Mouse (Mus musculus) monocyte, adult 2 months (primary cell): Measurements from ENCODE around the gene Plcxd2.

Experiments used
- DNase-seq, 2 experiments: peaks; one replicate each; pipeline ENCODE4 v3.0.0; 2022; ENCODE audit warnings: low spot score in 2 of 2, low read depth in 1 of 2

Plcxd2 gene

GRCm38 (mm10) chr16:45942169-45942891 lies 67.7 kb downstream of the Plcxd2 start:
- no peak for DNase-seq

GRCm38 (mm10) chr16:45940701-45941100 lies 69.3 kb downstream of the Plcxd2 start:
- DNase-seq, result no peak

DNA sequence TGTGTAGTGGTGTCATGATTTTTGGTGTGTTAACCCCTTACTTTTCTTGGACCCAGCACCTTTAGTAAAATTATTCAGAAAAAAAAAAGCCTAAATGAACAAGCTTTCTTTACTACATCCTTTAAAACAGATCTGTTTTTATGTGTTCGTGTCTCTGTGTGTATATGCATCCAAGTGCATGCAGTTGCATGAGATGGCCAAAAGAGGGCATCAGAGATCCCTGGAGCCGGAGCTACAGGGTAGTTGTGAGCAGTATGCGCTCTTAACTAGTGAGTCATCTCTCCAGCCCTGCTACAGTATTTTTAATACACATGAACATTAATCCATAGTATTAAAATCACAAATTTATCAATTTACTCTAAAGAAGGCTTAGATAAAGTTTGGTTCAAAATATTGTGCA lies 70.6 kb downstream of the Plcxd2 start:
- no peak for DNase-seq

GRCm38 (mm10) chr16:45937381-45937780 lies 72.6 kb downstream of the Plcxd2 start:
- DNase-seq, result no peak

DNA sequence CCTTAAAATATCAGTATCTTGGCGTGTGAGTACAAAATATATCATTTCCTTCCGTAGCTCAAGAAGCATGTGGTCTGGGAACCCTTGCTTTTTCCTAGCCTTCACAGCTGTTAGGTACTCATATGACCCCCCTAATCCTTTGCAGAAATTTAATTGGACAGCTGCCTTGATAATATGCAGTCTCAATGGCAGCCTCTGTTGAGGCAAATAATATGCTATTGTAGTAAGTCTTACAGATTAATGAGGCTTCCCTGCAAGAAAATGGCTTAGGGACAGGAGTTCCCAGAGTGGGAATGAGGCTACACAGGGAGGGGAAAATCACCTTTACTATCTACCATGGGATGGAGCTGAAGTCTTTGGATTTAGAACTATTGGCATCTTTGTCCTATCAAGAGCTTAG lies 73.5 kb downstream of the Plcxd2 start:
- no peak for DNase-seq

DNA sequence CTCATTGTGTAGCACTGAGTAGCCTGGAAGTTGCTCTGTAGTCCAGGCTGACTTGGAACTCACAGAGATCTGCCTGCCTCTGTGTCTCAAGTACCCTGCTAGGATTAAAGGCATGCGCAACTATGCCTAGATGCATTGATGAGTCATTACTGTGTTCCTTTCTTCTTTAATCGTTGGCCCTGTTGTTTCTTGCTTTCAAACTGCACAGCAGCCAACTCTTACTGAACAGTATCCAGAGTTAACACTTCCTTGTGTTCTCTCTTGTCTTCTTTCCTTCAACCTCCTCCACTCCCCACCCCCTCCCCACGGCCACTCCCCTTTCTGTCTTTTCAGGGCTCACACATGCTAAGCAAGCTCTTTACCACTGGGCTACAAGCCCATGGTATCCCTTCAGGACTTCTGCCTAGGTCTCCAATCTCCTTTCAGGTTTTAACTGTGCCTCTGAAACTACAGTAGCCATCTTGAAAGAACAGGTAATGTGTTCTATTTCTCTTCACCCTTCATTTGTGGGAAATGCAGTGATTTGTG lies 74.0 kb downstream of the Plcxd2 start:
- no peak for DNase-seq

DNA sequence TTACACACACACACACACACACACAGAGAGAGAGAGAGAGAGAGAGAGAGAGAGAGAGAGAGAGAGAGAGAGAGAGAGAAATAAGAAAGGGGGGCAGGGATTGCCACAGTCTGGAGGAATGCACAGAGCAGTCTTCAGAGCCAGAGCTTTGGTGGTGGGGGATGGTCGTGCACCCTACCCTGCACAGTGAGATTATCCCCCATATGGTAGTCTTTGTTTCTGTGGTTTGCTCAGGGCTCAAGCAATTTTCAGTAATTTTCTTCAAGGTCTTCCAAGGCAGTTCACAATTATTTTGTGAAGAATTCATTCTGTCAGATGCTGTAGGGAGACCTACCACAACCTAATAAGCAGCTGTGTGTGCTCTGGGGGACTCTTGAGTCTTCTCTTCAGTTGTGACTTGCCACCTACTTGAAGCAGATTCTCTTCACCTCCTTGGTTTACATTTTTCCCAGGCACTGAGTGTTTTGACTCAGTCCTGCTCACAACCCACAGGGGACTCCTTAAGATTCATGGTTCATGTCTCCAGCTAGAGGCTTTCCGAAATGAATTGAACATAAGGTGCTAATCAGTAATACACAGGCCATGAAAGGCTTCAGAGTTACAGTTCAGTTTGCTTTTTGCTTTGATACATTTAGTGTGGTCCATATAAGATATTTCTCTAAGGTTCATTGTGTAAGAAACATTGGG lies 75.2 kb downstream of the Plcxd2 start:
- no peak for DNase-seq

DNA sequence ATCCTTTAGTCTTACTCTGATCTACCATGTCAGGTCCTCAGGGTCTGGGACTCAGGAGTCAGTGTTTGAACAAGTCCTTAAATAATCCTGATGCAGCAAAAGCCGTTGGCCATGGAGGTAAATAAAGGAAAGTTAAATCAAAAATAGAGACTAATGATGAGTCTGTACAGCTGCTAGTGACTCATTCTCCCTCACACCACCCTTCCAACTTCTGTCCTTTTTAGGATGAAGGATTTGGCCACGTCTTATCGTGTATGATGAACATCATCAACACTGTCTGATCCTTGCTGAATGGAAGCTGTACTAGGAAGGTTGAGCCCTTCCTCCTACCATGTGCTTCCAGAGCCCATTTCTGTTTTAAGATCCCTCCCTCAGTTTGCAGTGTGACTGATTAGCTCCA lies 79.7 kb downstream of the Plcxd2 start:
- no peak for DNase-seq

DNA sequence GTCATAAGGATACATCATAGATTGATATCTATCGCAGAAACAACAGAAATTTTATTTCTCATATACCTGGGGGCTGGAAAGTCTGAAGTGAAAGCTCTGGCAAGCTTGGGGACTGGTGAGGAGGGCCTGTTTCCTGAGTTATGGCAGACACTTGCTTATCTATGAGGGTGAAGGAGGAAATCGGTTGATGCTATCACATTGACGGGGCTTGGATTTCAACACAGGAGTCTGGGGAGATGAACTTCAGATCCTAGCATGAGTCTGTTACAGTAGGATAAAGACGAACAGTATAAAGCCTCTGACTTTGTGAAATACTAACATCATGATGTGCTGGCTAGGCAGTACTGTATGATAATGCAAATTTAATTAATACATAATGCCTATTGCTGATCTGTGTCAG lies 81.9 kb downstream of the Plcxd2 start:
- no peak for DNase-seq

DNA sequence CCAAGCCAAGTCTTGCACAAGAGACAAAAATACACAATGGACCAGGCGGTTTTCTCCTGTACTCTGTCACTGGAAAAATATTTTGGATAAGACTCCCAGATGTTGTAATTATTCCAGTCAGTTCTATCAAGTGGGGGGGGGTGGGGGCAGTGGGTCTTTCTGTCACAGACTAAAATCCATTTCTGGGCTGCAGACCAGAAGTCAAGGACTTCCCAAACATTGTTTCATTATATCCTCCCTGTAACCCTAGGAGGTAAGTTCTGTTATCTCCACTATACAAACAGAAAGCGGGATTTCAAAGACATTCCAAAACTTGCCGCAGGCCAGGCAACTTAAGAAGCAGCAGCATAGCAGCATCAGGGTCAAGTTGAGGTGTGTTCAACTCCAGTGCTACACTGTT lies 82.4 kb downstream of the Plcxd2 start:
- DNase-seq, result no peak

DNA sequence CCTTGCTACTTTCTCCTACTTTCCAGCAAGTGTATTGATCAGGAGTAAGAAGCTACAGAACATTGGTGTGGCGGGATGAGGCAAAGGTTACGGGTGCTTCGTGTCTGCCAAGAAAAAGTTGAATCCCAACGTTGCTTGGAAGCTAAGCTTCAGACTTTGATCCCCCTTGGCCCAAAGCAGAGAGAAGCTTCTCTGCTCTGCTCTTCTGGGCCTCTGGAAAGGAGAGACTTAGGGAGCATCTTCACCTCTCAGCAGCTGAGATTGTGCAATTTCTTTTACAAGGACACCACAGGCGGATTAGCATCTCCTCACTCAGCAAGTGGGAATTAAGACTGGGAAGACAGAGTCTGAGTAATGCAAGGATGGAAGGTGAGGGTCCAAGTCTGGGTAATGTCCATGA lies 83.1 kb downstream of the Plcxd2 start:
- DNase-seq, result no peak

- no peak for DNase-seq
Observed at GRCm38 (mm10) chr16:45923731-45924424, 86.1 kb downstream of the Plcxd2 start.

DNA sequence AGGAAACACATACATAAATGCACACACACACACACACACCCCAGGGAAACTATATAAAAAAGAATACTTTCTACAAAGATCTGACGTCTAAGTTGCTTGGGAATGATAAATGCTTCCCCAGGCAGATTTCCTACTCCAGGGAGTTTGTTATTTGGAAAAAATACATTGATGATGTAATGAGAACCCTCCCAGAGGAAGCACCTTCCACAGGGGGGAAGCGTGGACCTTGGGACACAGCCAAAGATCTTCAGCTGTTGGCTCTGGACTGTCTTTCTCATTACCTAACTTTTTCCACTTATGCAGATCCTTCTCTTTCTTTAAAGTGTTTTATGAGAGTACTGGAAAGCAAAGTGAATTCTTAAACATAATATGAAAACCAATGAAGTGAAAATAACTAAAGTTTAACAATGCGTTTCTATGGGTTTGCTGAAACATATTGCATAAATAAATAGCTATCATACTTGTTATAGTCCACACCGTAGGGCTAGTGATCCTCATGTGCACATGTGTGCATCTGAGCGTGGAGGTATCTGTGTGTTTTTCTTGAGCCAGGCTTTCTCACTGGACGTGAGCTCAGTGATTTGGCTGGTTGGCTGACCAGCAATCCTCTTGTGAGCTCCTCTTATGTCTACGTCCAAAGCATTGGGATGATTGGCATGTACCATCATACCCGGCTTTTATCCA lies 87.3 kb downstream of the Plcxd2 start:
- no peak for DNase-seq

DNA sequence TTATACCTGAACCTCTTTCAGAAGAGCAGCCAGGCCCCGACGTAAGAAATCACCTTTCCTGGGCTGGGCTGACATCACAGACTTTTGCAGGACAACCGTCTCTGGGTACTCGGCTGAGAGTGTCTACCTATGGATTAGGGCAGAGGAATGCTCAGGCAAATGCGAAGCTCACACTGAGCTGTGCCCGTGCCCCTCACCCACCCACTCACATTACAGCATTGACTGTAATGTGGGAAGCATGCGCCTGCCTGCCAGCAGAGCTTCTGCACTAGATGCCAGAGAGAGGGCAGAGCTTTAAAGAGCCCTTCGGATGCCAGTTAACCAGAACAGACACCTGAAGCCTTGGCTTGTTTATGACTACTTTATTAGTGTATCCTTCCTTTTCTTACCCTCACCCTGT lies 90.4 kb downstream of the Plcxd2 start:
- no peak for DNase-seq
